Mouse (Mus musculus) MEL (cell line): Measurements from ENCODE around the gene Mansc1. TPM values are rescaled to one million over a fixed set of nuclear protein-coding genes. Genes with fewer than 3 reads are reported as not detected.

Source experiments
- DNase-seq: peaks from one replicate; pipeline ENCODE4 v3.0.0; 2011; ENCODE audit warnings: low read depth, low spot score
- H3K27ac ChIP-seq: 2 replicates; pipeline ENCODE4 v1.5.1; 2012; ENCODE audit warnings: low read depth, mild to moderate bottlenecking, control low read depth, low read length, moderate library complexity; ENCODE audit not compliant: control insufficient read depth
- H3K27me3 ChIP-seq, 2 experiments: fragments of 150-350 bp in 1 of 2; sonication (generic) in 1 of 2; 2 replicates each; pipeline ENCODE4 v1.6.1; 2012; ENCODE audit warnings: low read length in 2 of 2, mild to moderate bottlenecking in 2 of 2, improper control_type of control experiment in 1 of 2, moderate library complexity in 1 of 2; ENCODE audit not compliant: insufficient read depth in 2 of 2, control insufficient read depth in 1 of 2
- H3K36me3 ChIP-seq, 2 experiments: 2 replicates each; pipeline ENCODE4 v1.6.1; 2012 to 2014; ENCODE audit warnings: low read length in 2 of 2, improper control_type of control experiment in 1 of 2, inconsistent platforms in 1 of 2, mild to moderate bottlenecking in 1 of 2; ENCODE audit not compliant: insufficient read depth in 2 of 2, control insufficient read depth in 1 of 2
- H3K4me1 ChIP-seq, 2 experiments: fragments of 150-350 bp in 1 of 2; sonication (generic) in 1 of 2; 2 replicates each; pipeline ENCODE4 v1.6.1; 2012; ENCODE audit warnings: low read length in 2 of 2, improper control_type of control experiment in 1 of 2, mild to moderate bottlenecking in 1 of 2; ENCODE audit not compliant: insufficient read depth in 2 of 2, control insufficient read depth in 1 of 2
- H3K4me3 ChIP-seq, 2 experiments: fragments of 150-350 bp in 1 of 2; sonication (generic) in 1 of 2; 2 replicates each; pipeline ENCODE4 v1.5.1; 2012; ENCODE audit warnings: low read depth in 2 of 2, low read length in 2 of 2, mild to moderate bottlenecking in 2 of 2, moderate library complexity in 2 of 2, control low read depth in 1 of 2, improper control_type of control experiment in 1 of 2; ENCODE audit not compliant: control insufficient read depth in 1 of 2, insufficient read depth in 1 of 2
- H3K79me2 ChIP-seq: 2 replicates; pipeline ENCODE4 v1.6.1; 2012; ENCODE audit warnings: mild to moderate bottlenecking, low read length, moderate library complexity; ENCODE audit not compliant: control insufficient read depth, poor library complexity, insufficient read depth
- H3K9ac ChIP-seq: 2 replicates; pipeline ENCODE4 v1.6.1; 2012; ENCODE audit warnings: low read depth, mild to moderate bottlenecking, control low read depth, low read length, moderate library complexity; ENCODE audit not compliant: control insufficient read depth, poor library complexity, severe bottlenecking
- H3K9me3 ChIP-seq: fragments of 150-350 bp; sonication (generic); replicated peaks from 2 replicates; pipeline ENCODE4 v1.6.1; 2012; ENCODE audit warnings: mild to moderate bottlenecking, low read length, improper control_type of control experiment, moderate library complexity; ENCODE audit not compliant: insufficient read depth
- BHLHE40 ChIP-seq: IDR thresholded peaks from 2 replicates; pipeline ENCODE4 v1.6.1; 2012; ENCODE audit warnings: low read depth, mild to moderate bottlenecking, inconsistent platforms, low read length, improper control_type of control experiment, borderline replicate concordance
- CHD1 ChIP-seq: IDR thresholded peaks from 2 replicates; pipeline ENCODE4 v1.6.1; 2012; ENCODE audit warnings: low read depth, mild to moderate bottlenecking, inconsistent platforms, low read length, improper control_type of control experiment
- CHD2 ChIP-seq: IDR thresholded peaks from 2 replicates; pipeline ENCODE4 v1.6.1; 2011; ENCODE audit warnings: low read length, improper control_type of control experiment
- CTCF ChIP-seq, 3 experiments: IDR thresholded peaks in 2 of 3; conservative IDR thresholded peaks in 1 of 3; 2 replicates each; pipeline ENCODE4 v1.5.1; 2011 to 2012; ENCODE audit warnings: low read length in 3 of 3, low read depth in 2 of 3, mild to moderate bottlenecking in 2 of 3, improper control_type of control experiment in 1 of 3, inconsistent platforms in 1 of 3, mixed read lengths in 1 of 3, moderate library complexity in 1 of 3; ENCODE audit not compliant: control insufficient read depth in 1 of 3, insufficient read depth in 1 of 3, poor library complexity in 1 of 3, severe bottlenecking in 1 of 3
- E2F4 ChIP-seq: IDR thresholded peaks from 2 replicates; pipeline ENCODE4 v1.6.1; 2011; ENCODE audit warnings: low read depth, low read length, improper control_type of control experiment, borderline replicate concordance
- EP300 ChIP-seq, 2 experiments: IDR thresholded peaks; 2 replicates each; pipeline ENCODE4 v1.6.1; 2011; ENCODE audit warnings: improper control_type of control experiment in 2 of 2, low read length in 2 of 2, low read depth in 1 of 2, mild to moderate bottlenecking in 1 of 2
- ETS1 ChIP-seq: IDR thresholded peaks from 2 replicates; pipeline ENCODE4 v1.6.1; 2012; ENCODE audit warnings: low read depth, mild to moderate bottlenecking, inconsistent platforms, low read length, improper control_type of control experiment, moderate library complexity
- GABPA ChIP-seq: IDR thresholded peaks from 2 replicates; pipeline ENCODE4 v1.6.1; 2012; ENCODE audit warnings: low read depth, mild to moderate bottlenecking, inconsistent platforms, low read length, improper control_type of control experiment, moderate library complexity
- GATA1 ChIP-seq: IDR thresholded peaks from 2 replicates; pipeline ENCODE4 v1.6.1; 2011; ENCODE audit warnings: low read depth, low read length, improper control_type of control experiment
- HCFC1 ChIP-seq: IDR thresholded peaks from 2 replicates; pipeline ENCODE4 v1.6.1; 2012; ENCODE audit warnings: low read depth, mild to moderate bottlenecking, inconsistent platforms, low read length, improper control_type of control experiment, moderate library complexity
- JUND ChIP-seq: IDR thresholded peaks from 2 replicates; pipeline ENCODE4 v1.6.1; 2011; ENCODE audit warnings: low read depth, mild to moderate bottlenecking, improper control_type of control experiment, low read length
- KAT2A ChIP-seq: conservative IDR thresholded peaks from 2 replicates; pipeline ENCODE4 v1.6.1; 2012; ENCODE audit warnings: low read depth, low read length, improper control_type of control experiment, inconsistent platforms
- MAFK ChIP-seq: IDR thresholded peaks from 2 replicates; pipeline ENCODE4 v1.6.1; 2011; ENCODE audit warnings: low read depth, mild to moderate bottlenecking, low read length, improper control_type of control experiment, borderline replicate concordance
- MAX ChIP-seq: IDR thresholded peaks from 2 replicates; pipeline ENCODE4 v1.6.1; 2011; ENCODE audit warnings: low read length, improper control_type of control experiment
- MAZ ChIP-seq: IDR thresholded peaks from 2 replicates; pipeline ENCODE4 v1.6.1; 2012; ENCODE audit warnings: low read depth, mild to moderate bottlenecking, inconsistent platforms, low read length, improper control_type of control experiment
- MEF2A ChIP-seq: IDR thresholded peaks from 2 replicates; pipeline ENCODE4 v1.6.1; 2014; ENCODE audit warnings: low read depth, mild to moderate bottlenecking, inconsistent platforms, low read length, improper control_type of control experiment; ENCODE audit not compliant: poor library complexity, insufficient replicate concordance, severe bottlenecking; ENCODE audit errors: extremely low read depth
- MXI1 ChIP-seq: IDR thresholded peaks from 2 replicates; pipeline ENCODE4 v1.6.1; 2011; ENCODE audit warnings: mild to moderate bottlenecking, low read depth, low read length, improper control_type of control experiment
- MYB ChIP-seq: IDR thresholded peaks from 2 replicates; pipeline ENCODE4 v1.6.1; 2011; ENCODE audit warnings: mild to moderate bottlenecking, low read depth, low read length, improper control_type of control experiment
- MYC ChIP-seq: IDR thresholded peaks from 2 replicates; pipeline ENCODE4 v1.6.1; 2011; ENCODE audit warnings: low read depth, mild to moderate bottlenecking, low read length, improper control_type of control experiment, moderate library complexity
- NELFE ChIP-seq: IDR thresholded peaks from 2 replicates; pipeline ENCODE4 v1.6.1; 2011; ENCODE audit warnings: low read depth, low read length, improper control_type of control experiment
- NRF1 ChIP-seq: IDR thresholded peaks from 2 replicates; pipeline ENCODE4 v1.6.1; 2014; ENCODE audit warnings: low read depth, mild to moderate bottlenecking, inconsistent platforms, low read length, improper control_type of control experiment, moderate library complexity; ENCODE audit not compliant: poor library complexity, insufficient read depth, severe bottlenecking
- POLR2A ChIP-seq, 2 experiments: IDR thresholded peaks; 2 replicates each; pipeline ENCODE4 v1.6.1; 2011 to 2012; ENCODE audit warnings: low read length in 2 of 2, mild to moderate bottlenecking in 2 of 2, control low read depth in 1 of 2, improper control_type of control experiment in 1 of 2, low read depth in 1 of 2, moderate library complexity in 1 of 2; ENCODE audit not compliant: control insufficient read depth in 1 of 2, insufficient read depth in 1 of 2, poor library complexity in 1 of 2
- POLR2AphosphoS2 ChIP-seq: IDR thresholded peaks from 2 replicates; pipeline ENCODE4 v1.6.1; 2011; ENCODE audit warnings: low read length, improper control_type of control experiment
- POLR2AphosphoS5 ChIP-seq: IDR thresholded peaks from 2 replicates; pipeline ENCODE4 v1.6.1; 2012; ENCODE audit warnings: low read depth, borderline replicate concordance, mild to moderate bottlenecking, inconsistent platforms, low read length, moderate library complexity, mixed read lengths
- RAD21 ChIP-seq: IDR thresholded peaks from 2 replicates; pipeline ENCODE4 v1.6.1; 2011; ENCODE audit warnings: mild to moderate bottlenecking, low read depth, low read length, improper control_type of control experiment
- RCOR1 ChIP-seq: IDR thresholded peaks from 2 replicates; pipeline ENCODE4 v1.6.1; 2012; ENCODE audit warnings: low read depth, mild to moderate bottlenecking, inconsistent platforms, low read length, improper control_type of control experiment
- SIN3A ChIP-seq: IDR thresholded peaks from 2 replicates; pipeline ENCODE4 v1.6.1; 2012; ENCODE audit warnings: low read length, improper control_type of control experiment, inconsistent platforms
- SMC3 ChIP-seq: IDR thresholded peaks from 2 replicates; pipeline ENCODE4 v1.6.1; 2011; ENCODE audit warnings: low read depth, low read length, improper control_type of control experiment
- TAL1 ChIP-seq: IDR thresholded peaks from 2 replicates; pipeline ENCODE4 v1.6.1; 2012; ENCODE audit warnings: mild to moderate bottlenecking, inconsistent platforms, low read length, moderate library complexity, mixed read lengths
- TBP ChIP-seq: IDR thresholded peaks from 2 replicates; pipeline ENCODE4 v1.8.0; 2011; ENCODE audit warnings: low read depth, low read length, improper control_type of control experiment
- TCF12 ChIP-seq: IDR thresholded peaks from 2 replicates; pipeline ENCODE4 v1.6.1; 2014; ENCODE audit warnings: low read depth, mild to moderate bottlenecking, inconsistent platforms, low read length, improper control_type of control experiment, moderate library complexity
- UBTF ChIP-seq: IDR thresholded peaks from 2 replicates; pipeline ENCODE4 v1.6.1; 2012; ENCODE audit warnings: low read depth, mild to moderate bottlenecking, inconsistent platforms, low read length, improper control_type of control experiment, moderate library complexity, borderline replicate concordance; ENCODE audit not compliant: insufficient read depth
- USF2 ChIP-seq, 2 experiments: IDR thresholded peaks; 2 replicates each; pipeline ENCODE4 v1.6.1; 2011 to 2012; ENCODE audit warnings: improper control_type of control experiment in 2 of 2, low read length in 2 of 2, borderline replicate concordance in 1 of 2, inconsistent platforms in 1 of 2, low read depth in 1 of 2, mild to moderate bottlenecking in 1 of 2; ENCODE audit not compliant: insufficient read depth in 1 of 2
- ZC3H11A ChIP-seq: IDR thresholded peaks from 2 replicates; pipeline ENCODE4 v1.6.1; 2012; ENCODE audit warnings: low read depth, mild to moderate bottlenecking, inconsistent platforms, low read length, improper control_type of control experiment
- ZMIZ1 ChIP-seq: IDR thresholded peaks from 2 replicates; pipeline ENCODE4 v1.6.1; 2012; ENCODE audit warnings: low read depth, mild to moderate bottlenecking, inconsistent platforms, low read length, improper control_type of control experiment, moderate library complexity
- polyA plus RNA-seq, 2 experiments: library from polyadenylated mRNA; stranded (reverse) in 1 of 2; unstranded in 1 of 2; fragments of >175 nt in 1 of 2; fragments of >200 nt in 1 of 2; gene quantifications; 2 replicates each; pipeline versions ENCODE4 v1.2.1 to v1.2.4; 2012; ENCODE audit warnings: low replicate concordance in 2 of 2, low read depth in 1 of 2; ENCODE audit not compliant: insufficient read length in 2 of 2, insufficient read depth in 1 of 2, missing spikeins in 1 of 2
- total RNA-seq: library from RNA; depleted of rRNA; stranded (reverse); fragments of 300-350 nt; gene quantifications from 2 replicates; pipeline ENCODE4 v1.2.3, GENCODE M21; 2012

Gene Mansc1
- total and polyA plus RNA-seq, 3 experiments = not detected

DNA sequence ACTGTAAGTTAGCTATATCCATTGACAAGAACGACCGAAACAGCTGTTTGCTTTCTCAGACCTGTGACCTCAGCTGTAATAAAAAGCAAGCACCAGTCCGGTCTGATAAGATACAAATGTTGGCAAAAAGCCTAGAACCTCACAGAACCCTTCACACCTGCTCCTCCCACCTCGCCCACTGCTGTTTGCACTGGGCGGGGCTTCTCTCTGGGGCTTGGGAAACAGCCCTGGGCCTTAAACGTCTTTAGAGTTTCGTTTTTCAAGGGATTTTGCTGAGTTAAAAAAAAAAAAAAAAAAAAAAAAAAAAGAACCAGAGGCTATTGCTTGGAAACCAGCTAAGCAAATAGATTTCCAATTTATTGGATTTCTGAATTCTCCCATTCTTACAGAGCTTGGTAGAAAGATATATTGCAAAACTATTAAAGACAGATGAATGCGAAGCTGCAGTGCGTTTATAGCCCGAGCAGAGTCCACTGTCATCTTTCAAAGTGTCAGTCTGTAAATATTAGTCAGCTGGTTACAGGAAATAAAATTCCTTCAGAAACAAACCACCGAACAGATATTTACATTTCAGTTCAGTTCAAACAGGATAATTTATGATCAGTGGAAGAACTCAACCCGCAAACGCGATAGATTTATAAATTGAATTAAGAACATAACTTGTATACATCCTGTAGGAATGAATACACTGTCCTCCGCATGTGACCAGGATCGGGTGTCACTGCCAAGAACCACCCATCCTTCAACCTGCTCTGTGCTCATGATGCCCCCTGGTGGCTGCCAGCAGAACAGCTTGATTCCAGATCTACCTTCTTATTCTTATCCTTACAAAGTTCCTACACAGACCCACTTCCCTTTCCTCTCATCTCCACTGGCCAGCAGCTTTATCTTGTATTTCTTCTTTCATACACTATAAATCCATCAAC, 17.3 kb downstream of the Mansc1 start:
- Histone ChIP-seq H3K27ac (peak overlapping the region; percentile 65), H3K9ac (peak overlapping the region; percentile 60), H3K4me1 (peaks cover 0 to 10% of the 10 kb centered on the region in 2 experiments; a peak in 2 of 4 replicates), H3K27me3 (no peaks in the 10 kb centered on the region; a peak in 1 of 4 replicates), H3K4me3 (peak overlapping the region; percentile 46 to 74), H3K9me3 (no peaks in the 10 kb centered on the region), H3K79me2 (no peaks in the 10 kb centered on the region), H3K36me3 (peaks cover 0 to 3% of the 10 kb centered on the region in 2 experiments; a peak in 2 of 4 replicates)
- DNase-seq = peak; percentile 95
- TF ChIP-seq SIN3A (peak; percentile 88), TCF12 (peak; percentile 84), MXI1 (peak; percentile 89), ZMIZ1 (no peak), E2F4 (no peak), TAL1 (peak; percentile 57), TBP (peak; percentile 46), GATA1 (peak; percentile 89), MEF2A (no peak), USF2 (IDR thresholded peaks at IDR 0.05; ENCODE audit: borderline replicate concordance in 1 of 2, insufficient read depth in 1 of 2, low read depth in 1 of 2, low read length in 2 of 2) (no peak), KAT2A (no peak), UBTF (no peak), CHD2 (no peak), MAFK (0 out of 2 replicates have a peak, but pooled peaks have one; percentile 9), EP300 (IDR thresholded peaks at IDR 0.05; ENCODE audit: low read depth in 1 of 2, low read length in 2 of 2) (peak; percentile 70 to 76; a peak in 2 of 4 replicates), CHD1 (no peak), NRF1 (no peak), MAX (no peak; the same call in none of the 2 replicates), CTCF (IDR thresholded peaks at IDR 0.05 in 2 of 3, conservative IDR thresholded peaks at IDR 0.05 in 1 of 3; ENCODE audit: control insufficient read depth in 1 of 3, insufficient read depth in 1 of 3, low read depth in 2 of 3, low read length in 3 of 3, poor library complexity in 1 of 3, severe bottlenecking in 1 of 3) (peak; percentile 87 to 96 (median 93)), MYC (peak; percentile 79; the same call in 1 of the 2 replicates), POLR2A (IDR thresholded peaks at IDR 0.05; ENCODE audit: control insufficient read depth in 1 of 2, insufficient read depth in 1 of 2, low read depth in 1 of 2, low read length in 2 of 2, poor library complexity in 1 of 2) (no peak), RAD21 (peak; percentile 87), GABPA (no peak), POLR2AphosphoS5 (no peak), MYB (no peak), BHLHE40 (peak; percentile 75), NELFE (no peak), JUND (no peak), RCOR1 (0 out of 2 replicates have a peak, but pooled peaks have one; percentile 7), ZC3H11A (peak; percentile 89), HCFC1 (no peak), ETS1 (peak; percentile 100), POLR2AphosphoS2 (no peak), MAZ (0 out of 2 replicates have a peak, but pooled peaks have one; percentile 42), SMC3 (peak; percentile 98)
